In the genomic region with DNA sequence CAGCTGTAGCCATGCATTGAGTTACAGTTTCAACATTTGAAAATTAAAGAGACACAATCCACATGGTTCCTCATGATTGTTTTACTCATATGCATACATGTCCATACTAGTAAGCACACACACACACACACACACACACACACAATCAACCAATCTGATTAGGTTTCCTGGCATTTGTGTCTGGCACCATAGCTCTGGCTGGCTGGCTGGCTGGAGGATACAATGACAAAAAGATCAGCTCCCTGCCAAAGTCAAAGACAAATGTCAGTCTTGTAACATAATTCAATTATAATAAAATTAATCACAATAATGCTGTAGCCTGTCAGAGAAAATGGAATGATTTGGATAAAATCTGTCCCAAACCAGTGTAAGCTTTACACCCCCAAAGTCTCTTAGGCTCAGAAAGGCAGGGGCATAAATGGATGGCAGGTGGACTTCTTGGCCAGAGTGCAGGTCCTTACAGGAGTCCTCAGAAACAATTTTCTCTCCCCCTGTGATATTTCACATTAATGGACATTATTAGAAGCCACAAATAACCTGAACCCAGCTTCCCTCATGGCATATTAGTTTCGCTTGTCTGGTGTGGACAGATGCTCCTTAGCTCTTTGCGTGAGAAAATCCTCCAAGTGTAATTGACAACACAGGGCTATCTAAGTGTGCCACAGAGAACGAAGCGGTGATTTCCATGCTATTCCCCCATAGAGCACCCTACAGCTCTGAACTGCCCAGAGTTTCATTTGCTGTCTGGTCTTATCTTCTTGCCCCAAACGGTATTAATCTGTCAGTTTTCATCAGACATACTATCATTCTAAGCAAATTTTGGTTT, we compare ENCODE assay signal across 24 mouse cellular contexts.
DNase-seq lines count a peak whose midpoint lies in the region; ATAC-seq and TF ChIP-seq lines count a peak whose summit lies in the region.
"Had no signal": no experiment of that assay in that cellular context is flagged by ENCODE, and none has a peak within 500 bp of the region (broad histone marks: within the 10 kb centered on the region; RNA-seq: fewer than 3 reads in every experiment).

No protein-coding gene starts in this region.

- H3K9me3 ChIP-seq in hindbrain, embryonic 15.5 days, result no peaks in the 10 kb centered on the region
- no peaks in the 10 kb centered on the region for H3K9me3 ChIP-seq in hindbrain, embryonic 11.5 days (ENCODE audit: control insufficient read depth, low read length)
- H3K9me3 ChIP-seq: forebrain, embryonic 10.5 days; forebrain, embryonic 13.5 days; heart, embryonic 10.5 days; hindbrain, embryonic 13.5 days had no signal

- no peaks in the 10 kb centered on the region for H3K36me3 ChIP-seq in hindbrain, embryonic 15.5 days
- H3K36me3 ChIP-seq in hindbrain, embryonic 11.5 days (ENCODE audit: control insufficient read depth, insufficient read depth, low read length), result no peaks in the 10 kb centered on the region
- H3K36me3 ChIP-seq: forebrain, embryonic 10.5 days; heart, embryonic 10.5 days; heart, embryonic 13.5 days; hindbrain, embryonic 13.5 days had no signal

- H3K27me3 ChIP-seq in hindbrain, embryonic 15.5 days, result no peaks in the 10 kb centered on the region
- no peaks in the 10 kb centered on the region for H3K27me3 ChIP-seq in hindbrain, embryonic 11.5 days (ENCODE audit: control insufficient read depth, insufficient read depth, low read length)
- H3K27me3 ChIP-seq: forebrain, embryonic 13.5 days; heart, embryonic 13.5 days; hindbrain, embryonic 13.5 days had no signal

- ATAC-seq in hindbrain, embryonic 15.5 days (ENCODE audit: low FRiP score, low read depth), result peak; percentile 23; the same call in 1 of the 2 replicates
- no peak for ATAC-seq in hindbrain, embryonic 11.5 days (ENCODE audit: low FRiP score)
- ATAC-seq: CD4-positive, CD25-positive, alpha-beta regulatory T cell, adult 4 months; forebrain, embryonic 13.5 days; forebrain, embryonic 16.5 days; inflammation-experienced regulatory T-cells, adult 6 months; intestine, embryonic 16.5 days had no signal

- intact Hi-C loops in left cerebral cortex, postnatal 4 days (cut with DNase I), result no loop called here
- intact Hi-C loops in left cerebral cortex, postnatal 36 days (cut with DNase I), result no loop called here

- H3K4me1 ChIP-seq in hindbrain, embryonic 15.5 days (replicated peaks), result no peaks in the 10 kb centered on the region
- H3K4me1 ChIP-seq in hindbrain, embryonic 11.5 days (replicated peaks; ENCODE audit: control insufficient read depth, insufficient read depth, low read length), result no peaks in the 10 kb centered on the region
- H3K4me1 ChIP-seq: forebrain, embryonic 10.5 days; forebrain, embryonic 13.5 days; heart, embryonic 10.5 days; heart, embryonic 13.5 days; hindbrain, embryonic 13.5 days had no signal

- DNase-seq in hindbrain, embryonic 11.5 days (ENCODE audit: low spot score), result no peak
- DNase-seq in left cerebral cortex, postnatal 4 days, result peak; percentile 48
- no peak for DNase-seq in left cerebral cortex, postnatal 36 days (ENCODE audit: low spot score in 2 of 2)
- DNase-seq in brain, embryonic 14.5 days (ENCODE audit: low read depth), result peak; percentile 24
- DNase-seq in urinary bladder, adult 18-20 months (ENCODE audit: low spot score in 2 of 2), result no peak
- DNase-seq: adrenal gland, adult 2 months; adrenal gland, postnatal 14 days; cerebellum, adult 11-12 months; cerebellum, adult 9-11 months; gastrocnemius, postnatal 10 days; gastrocnemius, postnatal 36 days; heart, adult 2 months; heart, postnatal 14 days; heart, postnatal 4 days had no signal

- no peak for TF ChIP-seq POLR2A in brain, embryonic 14.5 days (IDR thresholded peaks at IDR 0.05; ENCODE audit: borderline replicate concordance, extremely low read depth, insufficient read depth, insufficient read length, poor library complexity, severe bottlenecking)

- H3K27ac ChIP-seq in hindbrain, embryonic 15.5 days (replicated peaks), result no peak overlapping the region
- no peak overlapping the region for H3K27ac ChIP-seq in hindbrain, embryonic 11.5 days (ENCODE audit: low read depth, low read length)
- H3K27ac ChIP-seq: forebrain, embryonic 10.5 days; forebrain, embryonic 13.5 days; heart, adult 2 months; heart, embryonic 10.5 days; heart, embryonic 13.5 days; hindbrain, embryonic 13.5 days had no signal

- WGBS in hindbrain, embryonic 15.5 days, result 68% methylated on average over 5 of the region's 5 CpGs
- 87% methylated on average over 5 of the region's 5 CpGs for WGBS in hindbrain, embryonic 11.5 days

- no peak overlapping the region for H3K4me2 ChIP-seq in hindbrain, embryonic 15.5 days
- no peak overlapping the region for H3K4me2 ChIP-seq in hindbrain, embryonic 11.5 days (replicated peaks; ENCODE audit: low read depth, low read length)
- H3K4me2 ChIP-seq: forebrain, embryonic 13.5 days; heart, embryonic 13.5 days; hindbrain, embryonic 13.5 days had no signal

- no peak overlapping the region for H3K4me3 ChIP-seq in hindbrain, embryonic 15.5 days
- no peak overlapping the region for H3K4me3 ChIP-seq in hindbrain, embryonic 11.5 days (ENCODE audit: low read depth, low read length)
- H3K4me3 ChIP-seq: forebrain, embryonic 10.5 days; forebrain, embryonic 13.5 days; heart, adult 2 months; heart, embryonic 10.5 days; heart, embryonic 13.5 days; hindbrain, embryonic 13.5 days had no signal

- H3K9ac ChIP-seq in hindbrain, embryonic 15.5 days, result no peak overlapping the region
- no peak overlapping the region for H3K9ac ChIP-seq in hindbrain, embryonic 11.5 days (ENCODE audit: low read depth, low read length)
- H3K9ac ChIP-seq: forebrain, embryonic 13.5 days; heart, embryonic 13.5 days; hindbrain, embryonic 13.5 days had no signal

- no peak for TF ChIP-seq CTCF in brain, embryonic 14.5 days (IDR thresholded peaks at IDR 0.05; ENCODE audit: borderline replicate concordance, extremely low read depth, insufficient read depth, insufficient read length)

Comparison
In these comparisons a context has a peak if more than half of its experiments do, and no peak if none do; other contexts are left out.
1. DNase-seq: peak in left cerebral cortex, postnatal 4 days (single experiment) and brain, embryonic 14.5 days (single experiment); none in hindbrain, embryonic 11.5 days (single experiment), left cerebral cortex, postnatal 36 days (0 of 2) and urinary bladder, adult 18-20 months (0 of 2).